Mouse (Mus musculus) G1E-ER4 (cell line): Measurements from ENCODE around the gene Itpkb. TPM values are rescaled to one million over a fixed set of nuclear protein-coding genes. Genes with fewer than 3 reads are reported as not detected.

Experiments used
- GATA1 ChIP-seq: IDR thresholded peaks from one replicate; pipeline ENCODE4 v1.8.0; 2012; ENCODE audit warnings: low read length, inconsistent platforms
- polyA plus RNA-seq: library from polyadenylated mRNA; stranded (reverse); fragments of >175 nt; gene quantifications from 2 replicates; pipeline ENCODE4 v1.2.3, GENCODE M21; 2012

Gene Itpkb
- polyA plus RNA-seq, 1 experiment: 19.6 TPM

- TF ChIP-seq GATA1: no peak
Measured at GRCm38 (mm10) chr1:180423008-180423639, 92.8 kb downstream of the Itpkb start.

- TF ChIP-seq GATA1: no peak
Measured at GRCm38 (mm10) chr1:180423931-180424330, 93.6 kb downstream of the Itpkb start.

- no peak for TF ChIP-seq GATA1
Measured at GRCm38 (mm10) chr1:180426405-180426804, 96.1 kb downstream of the Itpkb start.

GRCm38 (mm10) chr1:180427685-180428084 lies 97.4 kb downstream of the Itpkb start:
- TF ChIP-seq GATA1: no peak

- TF ChIP-seq GATA1: no peak
Measured at GRCm38 (mm10) chr1:180428101-180428712, 97.9 kb downstream of the Itpkb start.

GRCm38 (mm10) chr1:180428871-180429270 lies 98.6 kb downstream of the Itpkb start:
- TF ChIP-seq GATA1: no peak

- no peak for TF ChIP-seq GATA1
Measured at GRCm38 (mm10) chr1:180429819-180430218, 99.5 kb downstream of the Itpkb start.

GRCm38 (mm10) chr1:180431833-180432232 lies 101.5 kb downstream of the Itpkb start:
- TF ChIP-seq GATA1: no peak

GRCm38 (mm10) chr1:180433098-180433538 lies 102.8 kb downstream of the Itpkb start:
- no peak for TF ChIP-seq GATA1

- TF ChIP-seq GATA1: no peak
Measured at GRCm38 (mm10) chr1:180433796-180434566, 103.7 kb downstream of the Itpkb start.

- no peak for TF ChIP-seq GATA1
Measured at GRCm38 (mm10) chr1:180434925-180435324, 104.6 kb downstream of the Itpkb start.

- no peak for TF ChIP-seq GATA1
Measured at GRCm38 (mm10) chr1:180439496-180439895, 109.2 kb downstream of the Itpkb start.

- no peak for TF ChIP-seq GATA1
Measured at GRCm38 (mm10) chr1:180444411-180444810, 114.1 kb downstream of the Itpkb start.

- TF ChIP-seq GATA1: no peak
Measured at GRCm38 (mm10) chr1:180449641-180450040, 119.4 kb downstream of the Itpkb start.

- no peak for TF ChIP-seq GATA1
Measured at GRCm38 (mm10) chr1:180458274-180458673, 128.0 kb downstream of the Itpkb start.

- TF ChIP-seq GATA1: no peak
Measured at GRCm38 (mm10) chr1:180458680-180459079, 128.4 kb downstream of the Itpkb start.
